Mouse (Mus musculus) forebrain, postnatal 0 days (tissue): ENCODE measurements around the gene Camk1d. TPM values are rescaled to one million over a fixed set of nuclear protein-coding genes. Genes with fewer than 3 reads are reported as not detected.

Experiments
- ATAC-seq: fragments of 200-750 bp; cut with Nextera tagmentation; 2 replicates; pipeline ENCODE4 v1.8.0; 2017; ENCODE audit warnings: mild to moderate bottlenecking, moderate library complexity
- DNase-seq: peaks from one replicate; pipeline ENCODE4 v3.0.0-alpha.2; 2015
- H3K27ac ChIP-seq: fragments of 300-500 bp; sonication (generic); 2 replicates; pipeline ENCODE4 v1.5.1; 2014; ENCODE audit warnings: low read depth, mild to moderate bottlenecking, antibody characterized with exemption, low read length, moderate library complexity, mixed read lengths
- H3K27me3 ChIP-seq: fragments of 300-500 bp; sonication (generic); 2 replicates; pipeline ENCODE4 v1.6.1; 2014; ENCODE audit warnings: mild to moderate bottlenecking, low read length, mixed read lengths; ENCODE audit not compliant: insufficient read depth
- H3K36me3 ChIP-seq: fragments of 300-500 bp; sonication (generic); 2 replicates; pipeline ENCODE4 v1.6.1; 2014; ENCODE audit warnings: mild to moderate bottlenecking, moderate library complexity; ENCODE audit not compliant: insufficient read depth
- H3K4me1 ChIP-seq: fragments of 300-500 bp; sonication (generic); 2 replicates; pipeline ENCODE4 v1.6.1; 2014; ENCODE audit warnings: antibody characterized with exemption; ENCODE audit not compliant: insufficient read depth
- H3K4me2 ChIP-seq: fragments of 300-500 bp; sonication (generic); 2 replicates; pipeline ENCODE4 v1.6.1; 2014; ENCODE audit warnings: low read depth, mild to moderate bottlenecking, moderate library complexity
- H3K4me3 ChIP-seq: fragments of 300-500 bp; sonication (generic); 2 replicates; pipeline ENCODE4 v1.5.1; 2014; ENCODE audit warnings: low read depth, low read length, mixed read lengths
- H3K9ac ChIP-seq: fragments of 300-500 bp; sonication (generic); 2 replicates; pipeline ENCODE4 v1.6.1; 2014; ENCODE audit warnings: mild to moderate bottlenecking
- H3K9me3 ChIP-seq: fragments of 300-500 bp; sonication (generic); 2 replicates; pipeline ENCODE4 v1.6.1; 2016; ENCODE audit warnings: low read length
- CTCF ChIP-seq: sonication (generic); IDR thresholded peaks from 2 replicates; pipeline ENCODE4 v1.5.1; 2016; ENCODE audit warnings: antibody characterized with exemption, control low read depth, low read depth
- WGBS: fragments of 180-500 bp; shearing (Covaris S2); extraction: QIAGEN DNeasy Blood & Tissue Kit; methylation state at CpG from one replicate; pipeline ENCODE4 v1.1.7; 2014; 5-methylcytosine and 5-hydroxymethylcytosine counted together
- polyA plus RNA-seq: library from polyadenylated mRNA; unstranded; fragments of >200 nt; fragmentation: Nextera tagmentation; extraction: Ambion mirVana; gene quantifications from 2 replicates; pipeline ENCODE4 v1.2.1, GENCODE M21; 2015
- total RNA-seq: library from RNA; depleted of rRNA; stranded (reverse); fragments of >200 nt; gene quantifications from 2 replicates; pipeline ENCODE4 v1.2.3, GENCODE M21; 2014

The Camk1d gene
- total and polyA plus RNA-seq, 2 experiments from 2014 or later: 10.5 to 29.0 TPM

GRCm38 (mm10) chr2:5403850-5404249, 310.5 kb downstream of the Camk1d start:
- WGBS: 63% methylated on average over 3 of the region's 3 CpGs

GRCm38 (mm10) chr2:5402036-5402435, 312.3 kb downstream of the Camk1d start:
- WGBS: 93% methylated on average over 12 of the region's 12 CpGs
- Histone ChIP-seq H3K27ac (no peak overlapping the region), H3K9me3 (no peaks in the 10 kb centered on the region), H3K9ac (no peak overlapping the region), H3K27me3 (no peaks in the 10 kb centered on the region), H3K4me3 (no peak overlapping the region), H3K4me1 (no peaks in the 10 kb centered on the region), H3K36me3 (no peaks in the 10 kb centered on the region), H3K4me2 (no peak overlapping the region)
- no peak for DNase-seq
- TF ChIP-seq CTCF: no peak
- no peak for ATAC-seq

More at GRCm38 (mm10) chr2:5403850-5404249, 310.5 kb downstream of the Camk1d start:
- H3K4me1 ChIP-seq: no peaks in the 10 kb centered on the region
- H3K4me2 ChIP-seq: no peak overlapping the region
- DNase-seq: no peak
- no peaks in the 10 kb centered on the region for H3K9me3 ChIP-seq
- H3K9ac ChIP-seq: no peak overlapping the region
- no peaks in the 10 kb centered on the region for H3K27me3 ChIP-seq
- peak; percentile 50 for TF ChIP-seq CTCF
- no peak overlapping the region for H3K27ac ChIP-seq
- no peak for ATAC-seq
- no peak overlapping the region for H3K4me3 ChIP-seq
- H3K36me3 ChIP-seq: no peaks in the 10 kb centered on the region

DNA sequence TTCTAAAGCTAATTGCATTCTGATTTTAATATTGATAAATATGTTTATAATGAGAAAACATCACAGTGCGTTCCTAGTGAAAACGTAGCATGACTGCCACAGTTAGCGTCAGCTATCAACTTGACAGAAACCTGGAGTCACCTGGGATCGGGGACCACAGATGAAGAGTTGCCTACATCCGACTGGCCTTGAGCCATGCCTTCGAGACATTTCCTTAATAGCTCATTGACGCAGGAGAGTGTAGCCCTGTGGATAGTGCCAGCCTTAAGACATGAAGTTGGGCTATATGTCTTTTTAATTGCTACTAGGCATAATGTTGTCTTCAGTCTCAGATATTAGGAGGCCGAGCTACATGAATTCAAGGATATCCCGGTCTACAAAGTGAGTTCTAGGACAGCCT, 315.8 kb downstream of the Camk1d start:
- no peak for DNase-seq
- no peaks in the 10 kb centered on the region for H3K27me3 ChIP-seq
- H3K4me1 ChIP-seq: no peaks in the 10 kb centered on the region
- WGBS: 36% methylated on average over 9 of the region's 9 CpGs
- H3K9me3 ChIP-seq: no peaks in the 10 kb centered on the region
- no peak overlapping the region for H3K4me2 ChIP-seq
- no peak overlapping the region for H3K9ac ChIP-seq
- H3K27ac ChIP-seq: no peak overlapping the region
- no peak for TF ChIP-seq CTCF
- no peaks in the 10 kb centered on the region for H3K36me3 ChIP-seq
- H3K4me3 ChIP-seq: no peak overlapping the region
- no peak for ATAC-seq

DNA sequence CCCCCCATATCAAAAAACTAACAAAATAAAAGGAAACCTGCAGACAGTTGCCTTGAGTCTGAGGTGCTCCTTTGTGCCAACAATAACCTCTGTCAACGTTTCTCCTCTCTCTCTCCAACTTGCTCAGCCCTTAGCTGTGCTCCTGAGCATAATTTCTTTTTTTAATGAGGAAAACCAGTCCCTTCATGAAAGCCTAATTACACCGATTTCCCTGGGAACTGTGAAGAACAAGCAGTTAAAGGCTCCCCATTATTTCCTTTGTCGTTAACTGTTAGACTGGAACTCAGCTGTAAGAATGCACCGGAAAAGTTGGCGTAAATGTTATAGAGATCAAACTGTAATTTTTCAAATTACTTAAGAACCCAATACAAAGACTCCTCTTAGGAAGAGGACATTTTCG, 316.3 kb downstream of the Camk1d start:
- Histone ChIP-seq H3K36me3 (no peaks in the 10 kb centered on the region), H3K9ac (no peak overlapping the region), H3K4me2 (no peak overlapping the region), H3K4me1 (no peaks in the 10 kb centered on the region), H3K4me3 (no peak overlapping the region), H3K9me3 (no peaks in the 10 kb centered on the region), H3K27me3 (no peaks in the 10 kb centered on the region), H3K27ac (no peak overlapping the region)
- no peak for DNase-seq
- peak; percentile 77 for ATAC-seq
- 15% methylated on average over 6 of the region's 6 CpGs for WGBS
- no peak for TF ChIP-seq CTCF

DNA sequence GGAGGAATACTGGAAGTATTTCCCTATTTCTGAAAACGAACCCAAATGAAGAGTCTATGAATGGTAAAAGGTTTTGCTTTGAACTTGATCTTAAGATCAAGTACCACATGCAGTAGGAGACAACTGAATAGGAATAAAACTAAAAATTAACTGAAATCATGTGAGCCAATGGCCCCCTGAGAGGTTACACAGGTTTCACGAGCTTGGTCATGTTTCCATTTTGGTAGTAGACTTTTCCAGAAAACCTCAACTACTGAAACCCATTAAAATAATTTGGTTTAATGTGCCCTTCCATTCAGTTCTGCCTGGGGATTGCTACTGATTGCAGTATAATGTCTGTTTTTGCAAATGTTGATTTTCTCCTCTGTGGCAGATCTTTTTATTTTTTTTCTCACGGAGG, 316.8 kb downstream of the Camk1d start:
- ATAC-seq: peak; percentile 36; the same call in 1 of the 2 replicates
- no peak for TF ChIP-seq CTCF
- Histone ChIP-seq H3K27ac (no peak overlapping the region), H3K27me3 (no peaks in the 10 kb centered on the region), H3K36me3 (no peaks in the 10 kb centered on the region), H3K9ac (no peak overlapping the region), H3K9me3 (no peaks in the 10 kb centered on the region), H3K4me2 (no peak overlapping the region), H3K4me3 (no peak overlapping the region), H3K4me1 (no peaks in the 10 kb centered on the region)
- DNase-seq: no peak
- WGBS: 25% methylated on average over 3 of the region's 3 CpGs

GRCm38 (mm10) chr2:5396415-5396814, 317.9 kb downstream of the Camk1d start:
- TF ChIP-seq CTCF: peak; percentile 48
- H3K27me3 ChIP-seq: no peaks in the 10 kb centered on the region
- DNase-seq (peak; percentile 28), ATAC-seq (no peak)
- H3K36me3 ChIP-seq: no peaks in the 10 kb centered on the region
- no peaks in the 10 kb centered on the region for H3K4me1 ChIP-seq
- H3K9me3 ChIP-seq: no peaks in the 10 kb centered on the region
- H3K4me2 ChIP-seq: no peak overlapping the region
- no peak overlapping the region for H3K9ac ChIP-seq
- 61% methylated on average over 1 of the region's 1 CpGs for WGBS
- no peak overlapping the region for H3K27ac ChIP-seq
- no peak overlapping the region for H3K4me3 ChIP-seq

- ATAC-seq (no peak), DNase-seq (no peak)
- WGBS: 75% methylated on average over 2 of the region's 2 CpGs
- no peak overlapping the region for H3K4me2 ChIP-seq
- no peak for TF ChIP-seq CTCF
- no peaks in the 10 kb centered on the region for H3K9me3 ChIP-seq
- no peak overlapping the region for H3K27ac ChIP-seq
- no peaks in the 10 kb centered on the region for H3K4me1 ChIP-seq
- no peak overlapping the region for H3K4me3 ChIP-seq
- no peaks in the 10 kb centered on the region for H3K27me3 ChIP-seq
- no peaks in the 10 kb centered on the region for H3K36me3 ChIP-seq
- no peak overlapping the region for H3K9ac ChIP-seq
Observed at GRCm38 (mm10) chr2:5395873-5396272, 318.4 kb downstream of the Camk1d start.

DNA sequence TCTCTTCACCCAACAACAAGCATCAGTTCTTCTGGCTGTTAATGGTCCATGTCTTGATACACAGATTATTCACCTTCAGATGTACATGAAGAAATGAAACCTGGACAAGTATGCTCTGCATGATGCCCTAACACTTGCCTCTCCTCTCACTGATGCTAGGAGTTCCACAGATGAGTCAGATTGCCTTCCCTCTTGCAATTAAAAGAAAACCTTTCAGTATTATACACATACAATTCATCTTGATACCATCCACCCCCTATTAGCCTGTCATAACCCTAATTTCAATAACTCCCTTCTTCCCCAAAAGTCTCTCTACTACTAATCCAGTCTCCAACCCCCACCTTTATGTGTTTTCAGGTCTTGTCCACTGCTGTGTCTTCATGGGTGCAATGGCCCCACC, 321.4 kb downstream of the Camk1d start:
- no peaks in the 10 kb centered on the region for H3K4me1 ChIP-seq
- no peaks in the 10 kb centered on the region for H3K27me3 ChIP-seq
- no peaks in the 10 kb centered on the region for H3K36me3 ChIP-seq
- DNase-seq (no peak), ATAC-seq (no peak)
- H3K27ac ChIP-seq: no peak overlapping the region
- TF ChIP-seq CTCF: no peak
- H3K4me2 ChIP-seq: no peak overlapping the region
- H3K9me3 ChIP-seq: no peaks in the 10 kb centered on the region
- no peak overlapping the region for H3K4me3 ChIP-seq
- H3K9ac ChIP-seq: no peak overlapping the region
